Comparison of ENCODE assay signal across 9 mouse cellular contexts in the genomic region with DNA sequence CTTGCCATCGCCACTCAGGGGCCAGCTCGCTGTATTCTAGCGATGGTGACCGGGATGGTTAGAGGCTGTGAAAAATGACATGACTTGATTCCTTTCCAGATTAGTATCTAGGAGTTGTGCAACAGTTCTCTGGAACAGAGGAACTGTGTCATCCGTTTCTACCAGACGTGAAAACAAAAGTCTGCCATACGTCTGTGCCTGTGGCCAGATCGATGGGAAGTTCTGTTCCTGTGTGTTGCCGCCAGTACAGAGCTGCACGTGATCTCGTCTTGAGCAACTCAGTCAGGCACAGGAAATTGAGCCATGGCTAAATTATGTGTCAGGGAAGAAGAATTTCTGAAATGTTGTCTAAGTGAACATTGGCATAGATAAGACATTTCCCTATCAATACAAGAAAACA.
DNase-seq lines count a peak whose midpoint lies in the region; ATAC-seq and TF ChIP-seq lines count a peak whose summit lies in the region.
"Had no signal": no experiment of that assay in that cellular context is flagged by ENCODE, and none has a peak within 500 bp of the region (broad histone marks: within the 10 kb centered on the region; RNA-seq: fewer than 3 reads in every experiment).

No protein-coding gene starts in this region.

- H3K4me3 ChIP-seq in intestine, embryonic 14.5 days (ENCODE audit: low read depth, low read length): no peak overlapping the region
- H3K4me3 ChIP-seq in intestine, postnatal 0 days (ENCODE audit: low read depth, low read length): no peak overlapping the region
- no peak overlapping the region for H3K4me3 ChIP-seq in heart, embryonic 13.5 days
- H3K4me3 ChIP-seq in liver, postnatal 0 days (ENCODE audit: low read depth, low read length): no peak overlapping the region
- no peak overlapping the region for H3K4me3 ChIP-seq in hindbrain, embryonic 13.5 days
- H3K4me3 ChIP-seq: hindbrain, embryonic 15.5 days had no signal

- peak; percentile 69 for TF ChIP-seq EP300 in liver, postnatal 0 days (IDR thresholded peaks at IDR 0.05; ENCODE audit: low read depth)

- H3K27ac ChIP-seq in intestine, embryonic 14.5 days (ENCODE audit: low read depth): 0 out of 2 replicates have a peak overlapping the region, but pooled peaks have one; percentile 11
- H3K27ac ChIP-seq in intestine, postnatal 0 days (ENCODE audit: low read depth, low read length): no peak overlapping the region
- H3K27ac ChIP-seq in heart, embryonic 13.5 days (replicated peaks): peak overlapping the region; percentile 53; the same call in 1 of the 2 replicates
- H3K27ac ChIP-seq in liver, postnatal 0 days (ENCODE audit: low read depth): peak overlapping the region; percentile 67
- no peak overlapping the region for H3K27ac ChIP-seq in hindbrain, embryonic 13.5 days
- H3K27ac ChIP-seq: hindbrain, embryonic 15.5 days had no signal

- no peak for ATAC-seq in intestine, embryonic 14.5 days (replicated peaks; ENCODE audit: low FRiP score, low TSS enrichment, low read depth)
- no peak for ATAC-seq in intestine, postnatal 0 days
- no peak for ATAC-seq in heart, embryonic 13.5 days (ENCODE audit: extremely low read depth, insufficient number of reproducible peaks, low FRiP score, low TSS enrichment)
- ATAC-seq in liver, postnatal 0 days: peak; percentile 87
- ATAC-seq in hindbrain, embryonic 13.5 days (ENCODE audit: low FRiP score): no peak

- H3K9ac ChIP-seq in intestine, embryonic 14.5 days (ENCODE audit: low read length): no peak overlapping the region
- no peak overlapping the region for H3K9ac ChIP-seq in intestine, postnatal 0 days (ENCODE audit: low read depth, low read length)
- H3K9ac ChIP-seq in heart, embryonic 13.5 days: no peak overlapping the region
- no peak overlapping the region for H3K9ac ChIP-seq in liver, postnatal 0 days (replicated peaks)
- no peak overlapping the region for H3K9ac ChIP-seq in hindbrain, embryonic 13.5 days
- H3K9ac ChIP-seq: hindbrain, embryonic 15.5 days had no signal

- H3K27me3 ChIP-seq in intestine, embryonic 14.5 days (replicated peaks; ENCODE audit: control insufficient read depth, insufficient read depth, low read length): no peaks in the 10 kb centered on the region
- no peaks in the 10 kb centered on the region for H3K27me3 ChIP-seq in intestine, postnatal 0 days (replicated peaks; ENCODE audit: control insufficient read depth, insufficient read depth, low read length)
- no peaks in the 10 kb centered on the region for H3K27me3 ChIP-seq in heart, embryonic 13.5 days (replicated peaks)
- H3K27me3 ChIP-seq in liver, postnatal 0 days (ENCODE audit: insufficient read depth, low read length): no peaks in the 10 kb centered on the region
- H3K27me3 ChIP-seq in hindbrain, embryonic 13.5 days: no peaks in the 10 kb centered on the region
- H3K27me3 ChIP-seq: hindbrain, embryonic 15.5 days had no signal

- intact Hi-C loops in left cerebral cortex, postnatal 10 days (cut with DNase I): no loop called here

- 72% methylated on average over 11 of the region's 11 CpGs for WGBS in intestine, embryonic 14.5 days
- 71% methylated on average over 11 of the region's 11 CpGs for WGBS in intestine, postnatal 0 days
- 60% methylated on average over 11 of the region's 11 CpGs for WGBS in heart, embryonic 13.5 days
- WGBS in liver, postnatal 0 days (ENCODE audit: insufficient replicate concordance): 21% methylated on average over 11 of the region's 11 CpGs
- 84% methylated on average over 11 of the region's 11 CpGs for WGBS in hindbrain, embryonic 13.5 days

- H3K36me3 ChIP-seq in intestine, embryonic 14.5 days (ENCODE audit: control insufficient read depth, insufficient read depth, low read length): no peaks in the 10 kb centered on the region
- H3K36me3 ChIP-seq in intestine, postnatal 0 days (ENCODE audit: control insufficient read depth, insufficient read depth): no peaks in the 10 kb centered on the region
- no peaks in the 10 kb centered on the region for H3K36me3 ChIP-seq in heart, embryonic 13.5 days
- H3K36me3 ChIP-seq in liver, postnatal 0 days (replicated peaks; ENCODE audit: insufficient read depth, low read length): no peaks in the 10 kb centered on the region
- H3K36me3 ChIP-seq in hindbrain, embryonic 13.5 days: no peaks in the 10 kb centered on the region
- H3K36me3 ChIP-seq: hindbrain, embryonic 15.5 days had no signal

- no peak overlapping the region for H3K4me2 ChIP-seq in intestine, embryonic 14.5 days (ENCODE audit: low read length)
- H3K4me2 ChIP-seq in intestine, postnatal 0 days (replicated peaks; ENCODE audit: low read depth): no peak overlapping the region
- peak overlapping the region; percentile 21; the same call in 1 of the 2 replicates for H3K4me2 ChIP-seq in heart, embryonic 13.5 days
- H3K4me2 ChIP-seq in liver, postnatal 0 days (ENCODE audit: low read depth, low read length): peak overlapping the region; percentile 36; the same call in 1 of the 2 replicates
- H3K4me2 ChIP-seq in hindbrain, embryonic 13.5 days: no peak overlapping the region
- H3K4me2 ChIP-seq: hindbrain, embryonic 15.5 days had no signal

- H3K4me1 ChIP-seq in intestine, embryonic 14.5 days (replicated peaks; ENCODE audit: control insufficient read depth, insufficient read depth, low read length): no peaks in the 10 kb centered on the region
- no peaks in the 10 kb centered on the region for H3K4me1 ChIP-seq in intestine, postnatal 0 days (replicated peaks; ENCODE audit: control insufficient read depth, insufficient read depth, low read length)
- H3K4me1 ChIP-seq in heart, embryonic 13.5 days: peaks cover 5% of the 10 kb centered on the region; the same call in 1 of the 2 replicates
- H3K4me1 ChIP-seq in liver, postnatal 0 days (ENCODE audit: insufficient read depth): 0 out of 2 replicates have a peak, but pooled peaks cover under 1% of the 10 kb centered on the region
- H3K4me1 ChIP-seq in hindbrain, embryonic 13.5 days (replicated peaks): peaks cover 3% of the 10 kb centered on the region; the same call in 1 of the 2 replicates
- H3K4me1 ChIP-seq: hindbrain, embryonic 15.5 days had no signal

- no peak for TF ChIP-seq CTCF in intestine, postnatal 0 days (IDR thresholded peaks at IDR 0.05; ENCODE audit: low read depth)
- TF ChIP-seq CTCF in liver, postnatal 0 days (IDR thresholded peaks at IDR 0.05; ENCODE audit: low read depth): no peak

- no peaks in the 10 kb centered on the region for H3K9me3 ChIP-seq in intestine, embryonic 14.5 days (ENCODE audit: control insufficient read depth, low read length)
- H3K9me3 ChIP-seq in intestine, postnatal 0 days (ENCODE audit: control insufficient read depth): no peaks in the 10 kb centered on the region
- no peaks in the 10 kb centered on the region for H3K9me3 ChIP-seq in heart, embryonic 13.5 days
- H3K9me3 ChIP-seq in liver, postnatal 0 days (ENCODE audit: low read length): no peaks in the 10 kb centered on the region
- H3K9me3 ChIP-seq in hindbrain, embryonic 13.5 days: no peaks in the 10 kb centered on the region
- H3K9me3 ChIP-seq: hindbrain, embryonic 15.5 days had no signal

- DNase-seq in intestine, embryonic 14.5 days (ENCODE audit: low spot score): no peak
- peak; percentile 30 for DNase-seq in NIH3T3 (ENCODE audit: low read depth)
- peak; percentile 60 for DNase-seq in liver, postnatal 0 days
- DNase-seq in yolk sac, embryonic 10.5 days (ENCODE audit: low spot score): peak; percentile 18
- no peak for DNase-seq in left cerebral cortex, postnatal 10 days (ENCODE audit: extremely low spot score in 1 of 2, low spot score in 2 of 2)

Comparison
In these comparisons a context has a peak if more than half of its experiments do, and no peak if none do; other contexts are left out.
1. H3K27ac ChIP-seq: peak in intestine, embryonic 14.5 days (single experiment), heart, embryonic 13.5 days (single experiment) and liver, postnatal 0 days (single experiment); none in intestine, postnatal 0 days (single experiment) and hindbrain, embryonic 13.5 days (single experiment).
2. DNase-seq: peak in NIH3T3 (single experiment), liver, postnatal 0 days (single experiment) and yolk sac, embryonic 10.5 days (single experiment); none in intestine, embryonic 14.5 days (single experiment) and left cerebral cortex, postnatal 10 days (0 of 2).
3. H3K4me2 ChIP-seq: peak in heart, embryonic 13.5 days (single experiment) and liver, postnatal 0 days (single experiment); none in intestine, embryonic 14.5 days (single experiment), intestine, postnatal 0 days (single experiment) and hindbrain, embryonic 13.5 days (single experiment).